Mouse (Mus musculus) MN1 (cell line): ENCODE data around the gene Snapc1.
A peak's percentile ranks its signal among the peaks of the same experiment; 100 is the strongest.

Experiments
- DNase-seq: peaks from one replicate; pipeline ENCODE4 v3.0.0-alpha.2; 2016; ENCODE audit warnings: low spot score

Gene Snapc1

DNA sequence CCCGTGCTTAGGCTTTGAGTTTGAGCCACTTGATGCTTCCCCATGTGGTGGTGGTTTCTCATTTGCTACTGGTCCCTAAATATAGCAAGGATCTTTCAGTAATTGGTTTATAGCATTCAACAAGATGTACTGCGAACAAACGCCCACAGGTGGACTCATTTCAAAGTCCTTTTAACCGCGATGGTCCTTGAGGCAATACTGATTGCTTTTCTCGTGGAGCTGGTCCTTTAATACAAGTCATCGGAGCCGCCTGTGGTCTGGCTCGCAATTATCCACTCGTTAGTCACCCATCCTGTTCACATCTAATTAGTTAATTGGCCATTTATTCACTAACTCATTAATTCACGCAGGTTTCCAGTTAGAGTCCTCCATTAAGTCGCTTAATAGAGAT lies 32.6 kb downstream of the Snapc1 start:
- DNase-seq, result no peak

DNA sequence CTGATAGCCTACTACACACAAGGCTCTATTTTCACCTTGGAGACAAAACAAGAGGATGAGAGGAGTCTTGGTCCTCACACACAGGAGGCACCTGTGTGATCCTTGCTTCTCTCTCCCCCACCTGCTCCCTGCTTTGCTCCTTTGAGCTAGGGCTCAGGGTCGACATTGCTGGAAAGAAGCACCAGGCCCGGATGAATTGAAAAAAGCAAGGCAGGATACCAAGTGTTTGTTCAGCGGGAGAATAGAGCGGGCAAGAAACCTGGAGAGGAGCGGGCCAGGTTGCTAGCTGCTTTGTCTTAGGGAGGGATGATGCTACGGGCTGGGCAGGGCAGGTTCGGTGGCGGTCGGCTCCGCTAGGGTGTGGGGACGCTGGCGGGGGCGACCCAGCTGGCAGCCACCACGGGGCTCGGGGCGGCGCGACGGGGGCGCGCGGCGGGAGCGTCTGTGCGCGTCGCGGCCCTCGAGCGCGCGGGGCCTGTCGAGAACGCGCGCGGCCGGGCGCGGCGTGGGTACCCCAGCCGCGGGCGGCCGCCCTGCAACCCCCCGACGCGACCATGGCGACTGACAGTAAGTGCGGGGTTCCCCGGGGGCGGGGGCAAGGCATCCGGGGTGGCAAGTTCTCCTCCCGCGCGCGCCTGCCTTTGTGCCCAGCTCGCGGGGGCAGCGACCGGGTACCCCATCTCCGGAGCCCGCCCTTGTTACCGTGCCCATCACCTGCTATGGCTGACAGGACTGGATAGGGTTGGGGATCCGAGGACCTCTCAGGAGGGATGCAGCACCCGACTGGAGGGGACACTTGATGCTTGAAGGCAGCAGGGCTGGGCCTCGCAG lies 33.2 kb downstream of the Snapc1 start, which contains the start of gene Syt16:
Gene Syt16, plus strand, starts transcription at position 365 of the 831 bp plus-strand sequence.
- no peak for DNase-seq

DNA sequence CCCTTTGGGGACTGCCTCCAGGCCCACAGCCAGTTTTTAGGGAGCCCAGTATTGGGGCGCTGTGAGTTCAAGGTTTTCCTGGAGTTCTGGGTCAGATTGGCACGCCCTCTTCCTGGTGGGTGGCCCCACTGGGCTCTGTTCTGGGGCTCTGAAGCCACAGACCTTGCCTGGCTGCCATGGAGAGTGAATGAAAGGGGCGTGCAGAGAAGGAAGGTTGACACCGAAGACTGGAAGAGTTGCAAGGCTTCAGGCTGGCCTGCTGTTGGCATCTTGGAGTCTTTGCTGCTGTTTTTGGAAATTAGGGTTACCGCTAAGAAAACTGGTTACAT lies 33.8 kb downstream of the Snapc1 start:
- DNase-seq, result no peak

DNA sequence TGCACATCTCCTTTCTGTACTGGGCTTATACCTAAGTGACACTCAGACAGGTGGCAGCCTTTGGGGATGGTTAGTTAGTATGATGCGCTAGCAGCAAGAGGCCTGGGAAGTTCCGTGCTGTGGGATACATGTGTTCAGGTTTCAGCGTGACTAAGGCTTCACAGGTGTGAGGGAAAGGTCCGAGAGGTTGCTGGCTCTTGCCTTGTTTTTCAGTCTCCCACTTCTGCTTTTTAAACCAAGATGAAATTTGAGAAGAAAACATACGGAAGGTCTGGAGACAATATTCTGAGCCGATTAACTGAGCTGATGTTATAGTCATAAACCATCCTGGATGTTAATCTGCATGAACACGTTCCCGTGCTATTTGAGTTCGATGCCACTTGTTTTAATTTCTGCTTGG lies 38.2 kb downstream of the Snapc1 start:
- DNase-seq, result no peak

DNA sequence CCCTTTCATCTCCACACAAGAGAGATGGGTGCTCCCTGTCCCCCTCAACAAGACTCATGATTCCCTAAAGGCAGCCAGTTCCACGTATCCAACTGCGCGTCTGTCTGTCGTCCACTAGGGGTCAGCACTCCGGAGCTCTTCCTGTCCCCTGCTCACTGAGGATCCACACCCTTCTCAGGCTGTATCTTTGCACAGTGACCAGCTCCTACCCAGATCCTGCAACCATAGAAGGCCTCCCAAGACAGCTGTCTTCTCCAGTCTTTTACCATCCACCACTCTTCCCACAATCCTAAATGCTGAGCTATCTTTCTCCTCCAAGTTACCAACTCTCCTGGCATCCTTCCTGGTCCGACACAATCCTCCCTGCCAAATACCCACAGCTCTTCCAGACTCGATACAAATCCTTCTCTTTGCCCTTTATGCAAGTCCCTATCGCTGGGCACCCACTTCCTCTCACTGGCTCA lies 45.2 kb downstream of the Snapc1 start:
- DNase-seq, result peak; percentile 52

DNA sequence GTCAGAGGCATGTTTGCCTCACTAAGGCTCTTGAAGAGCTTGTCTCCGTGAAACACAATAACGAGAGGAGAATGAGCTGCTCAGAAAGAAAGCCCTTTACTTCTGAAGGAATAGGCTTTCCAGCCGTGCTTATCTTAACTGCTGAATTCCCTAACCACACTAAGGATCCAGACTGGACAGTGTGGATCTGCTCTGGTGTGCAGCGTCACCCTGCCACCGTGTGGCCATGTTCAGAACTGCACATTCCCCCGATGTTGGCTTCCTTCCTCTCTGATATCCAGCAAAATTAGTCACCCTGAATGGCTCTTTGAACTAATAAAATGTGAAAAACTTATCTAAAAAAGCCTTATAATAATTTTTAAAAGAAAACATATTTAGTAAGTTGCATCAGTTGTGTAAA lies 49.5 kb downstream of the Snapc1 start:
- DNase-seq, result peak; percentile 81

DNA sequence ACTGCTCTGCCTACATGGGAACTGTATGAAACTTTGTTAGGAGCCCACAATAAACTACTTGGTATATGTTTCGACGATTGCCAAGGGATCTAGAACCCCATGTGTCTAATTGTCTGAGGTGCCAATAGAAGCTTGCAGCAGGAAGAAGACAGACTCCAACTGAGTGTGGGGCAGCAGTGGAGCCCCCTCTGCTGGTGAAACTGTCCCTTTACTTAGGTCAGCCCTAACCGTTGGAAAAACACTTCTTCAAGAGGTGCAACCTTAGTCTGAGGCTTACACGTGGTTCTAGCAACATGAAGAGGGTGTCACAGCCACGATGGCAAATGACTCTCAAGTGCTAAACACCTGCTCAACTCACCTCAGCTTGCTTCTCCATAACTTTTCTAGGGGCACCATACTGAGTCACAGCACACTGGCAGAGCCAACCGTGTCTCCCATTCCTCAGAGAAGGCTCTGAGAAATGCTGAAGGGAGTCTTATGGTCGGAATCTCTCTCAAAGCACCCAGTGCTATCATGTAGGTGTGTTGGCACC lies 50.5 kb downstream of the Snapc1 start:
- peak; percentile 30 for DNase-seq

DNA sequence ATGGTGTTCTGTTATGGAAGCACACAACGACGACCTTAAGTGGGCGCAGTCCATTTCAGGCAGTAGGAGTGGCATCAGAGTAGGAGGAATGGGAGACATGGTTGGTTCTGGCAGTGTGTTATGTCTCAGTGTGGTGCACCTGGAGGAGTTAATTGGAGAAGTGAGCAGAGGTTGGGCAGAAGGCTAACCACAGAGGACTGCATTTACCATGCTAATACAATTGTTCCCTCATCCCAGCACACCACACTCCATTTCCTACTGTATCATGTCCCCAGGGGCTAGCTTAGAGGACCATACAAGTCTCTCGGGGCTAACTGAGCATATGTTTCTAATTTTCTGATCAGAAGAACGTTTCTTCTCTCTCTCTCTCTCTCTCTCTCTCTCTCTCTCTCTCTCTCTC lies 51.2 kb downstream of the Snapc1 start:
- no peak for DNase-seq

DNA sequence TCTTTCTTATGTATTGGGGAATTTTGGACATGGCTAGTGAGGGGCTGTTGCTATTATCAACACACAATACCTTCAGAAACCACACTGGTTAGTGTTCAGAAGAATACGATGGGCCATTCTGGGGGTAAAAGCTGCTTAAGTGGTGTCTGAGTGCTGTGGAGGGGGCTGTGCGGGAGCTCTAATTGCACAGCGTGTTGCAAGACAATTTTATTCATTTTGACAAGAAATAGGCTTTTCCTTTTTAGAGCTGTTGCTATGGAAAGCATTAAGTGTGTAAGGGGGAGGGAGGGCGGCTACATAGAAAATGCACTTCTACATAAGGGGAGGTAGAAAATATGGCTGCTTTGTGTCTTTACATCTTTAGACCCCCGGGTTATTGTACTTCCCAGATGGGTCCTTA lies 59.0 kb downstream of the Snapc1 start:
- no peak for DNase-seq

DNA sequence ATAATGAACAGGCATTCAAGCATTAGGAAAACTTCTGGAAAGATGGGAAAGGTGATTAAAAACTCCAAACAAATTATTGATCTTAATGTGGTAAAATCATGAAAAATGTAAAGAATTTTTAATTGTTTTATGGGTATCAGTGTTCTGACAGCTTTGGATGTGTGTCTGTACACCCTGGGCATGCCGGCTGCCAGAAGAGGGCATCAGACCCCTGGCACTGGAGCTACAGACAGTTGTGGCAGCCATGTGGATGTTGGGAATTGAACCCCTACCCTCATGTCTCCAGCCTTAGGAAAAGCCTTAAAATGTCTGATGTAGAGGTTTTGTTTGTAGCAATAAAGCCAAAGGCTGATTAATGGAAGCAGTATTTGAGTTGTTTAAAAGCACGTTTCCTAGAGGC lies 60.6 kb downstream of the Snapc1 start:
- no peak for DNase-seq
